Mouse (Mus musculus) E14TG2a.4 (cell line): ENCODE results near the gene Arfgap1.

Experiments
- CTCF ChIP-seq: conservative IDR thresholded peaks from 2 replicates; pipeline ENCODE4 v1.5.1; 2014; ENCODE audit warnings: low read length
- POU5F1 ChIP-seq: IDR thresholded peaks from 2 replicates; pipeline ENCODE4 v1.6.1; 2014; ENCODE audit warnings: low read length, borderline replicate concordance

DNA sequence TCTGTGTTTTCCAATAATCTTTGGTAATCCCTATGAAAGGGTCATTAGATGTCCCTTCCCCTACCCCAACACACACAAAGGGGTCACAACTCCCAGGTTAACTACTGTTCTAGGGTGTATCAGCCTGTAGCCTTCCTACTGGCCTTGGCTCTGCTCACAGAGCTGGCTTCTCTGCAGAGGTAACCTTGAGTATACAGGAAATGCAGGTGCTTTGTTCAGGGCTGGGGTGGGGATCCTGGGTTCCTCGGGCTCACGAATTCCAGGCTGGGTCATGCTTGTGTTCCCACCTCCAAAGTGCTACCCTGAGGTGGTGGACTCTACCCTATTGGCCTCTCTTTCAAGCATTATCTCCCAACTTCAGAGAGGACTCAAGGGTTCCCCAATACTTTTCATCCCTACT lies 18.6 kb downstream of the Arfgap1 start:
- TF ChIP-seq CTCF (no peak), POU5F1 (no peak)
